Mouse (Mus musculus) neural tube, embryonic 13.5 days (tissue): ENCODE data around the gene Mak. TPM values are rescaled to one million over a fixed set of nuclear protein-coding genes. Genes with fewer than 3 reads are reported as not detected.
"Not testable (repeated sequence)": the region's sequence is repeated elsewhere in the genome, so short reads cannot be mapped to it uniquely, and the experiment has no call there.

Source experiments
- ATAC-seq: fragments of 200-750 bp; cut with Nextera tagmentation; 2 replicates; pipeline ENCODE4 v1.8.0; 2017; ENCODE audit warnings: low read depth, mild to moderate bottlenecking, moderate TSS enrichment, moderate library complexity
- H3K27ac ChIP-seq: fragments of 300-500 bp; sonication (generic); replicated peaks from 2 replicates; pipeline ENCODE4 v1.5.1; 2015; ENCODE audit warnings: moderate library complexity, mild to moderate bottlenecking, inconsistent platforms
- H3K27me3 ChIP-seq: fragments of 300-500 bp; sonication (generic); 2 replicates; pipeline ENCODE4 v1.6.1; 2015; ENCODE audit warnings: mild to moderate bottlenecking, inconsistent platforms
- H3K36me3 ChIP-seq: fragments of 300-500 bp; sonication (generic); 2 replicates; pipeline ENCODE4 v1.6.1; 2015; ENCODE audit warnings: mild to moderate bottlenecking, inconsistent platforms
- H3K4me1 ChIP-seq: fragments of 300-500 bp; sonication (generic); replicated peaks from 2 replicates; pipeline ENCODE4 v1.6.1; 2015; ENCODE audit warnings: inconsistent platforms
- H3K4me2 ChIP-seq: fragments of 300-500 bp; sonication (generic); 2 replicates; pipeline ENCODE4 v1.6.1; 2015; ENCODE audit warnings: inconsistent platforms, mild to moderate bottlenecking, moderate library complexity
- H3K4me3 ChIP-seq: fragments of 300-500 bp; sonication (generic); 2 replicates; pipeline ENCODE4 v1.5.1; 2015; ENCODE audit warnings: mild to moderate bottlenecking, inconsistent platforms
- H3K9ac ChIP-seq: fragments of 300-500 bp; sonication (generic); 2 replicates; pipeline ENCODE4 v1.6.1; 2015; ENCODE audit warnings: moderate library complexity, mild to moderate bottlenecking, inconsistent platforms
- H3K9me3 ChIP-seq: fragments of 300-500 bp; sonication (generic); 2 replicates; pipeline ENCODE4 v1.6.1; 2016; ENCODE audit warnings: inconsistent platforms
- WGBS: fragments of 180-500 bp; shearing (Covaris S2); methylation state at CpG from one replicate; pipeline ENCODE4 v1.1.7; 2015; 5-methylcytosine and 5-hydroxymethylcytosine counted together
- polyA plus RNA-seq: library from polyadenylated mRNA; unstranded; fragments of >200 nt; fragmentation: Nextera tagmentation; extraction: Ambion mirVana; gene quantifications from 2 replicates; pipeline ENCODE4 v1.2.1, GENCODE M21; 2015

Gene Mak
- polyA plus RNA-seq, 1 experiment from 2014 or later = 0.25 TPM

DNA sequence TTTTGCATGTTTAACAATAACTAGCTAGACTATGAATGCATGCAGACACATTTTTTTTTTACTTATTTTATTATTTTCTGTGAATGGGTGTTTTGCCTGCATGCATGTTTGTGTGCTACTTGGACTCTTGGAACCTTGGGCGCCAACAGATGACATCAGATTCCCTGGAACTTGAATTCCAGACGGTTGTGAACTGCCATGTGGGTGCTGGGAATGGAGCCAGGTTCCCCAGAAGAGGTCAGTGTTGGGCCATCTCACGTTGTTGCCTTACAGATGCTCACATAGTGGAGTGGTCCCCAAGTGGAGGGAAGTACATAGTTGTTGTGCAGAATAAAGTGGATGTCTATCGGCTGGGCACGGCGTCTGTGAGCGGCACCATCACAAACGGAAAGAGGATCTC is 70.6 kb downstream of the Mak start:
- H3K9ac ChIP-seq = no peak overlapping the region
- H3K9me3 ChIP-seq = no peaks in the 10 kb centered on the region
- H3K27ac ChIP-seq = no peak overlapping the region
- H3K36me3 ChIP-seq = peaks cover 92% of the 10 kb centered on the region
- H3K4me3 ChIP-seq = no peak overlapping the region
- WGBS = 86% methylated on average over 8 of the region's 8 CpGs
- H3K4me1 ChIP-seq = no peaks in the 10 kb centered on the region
- H3K27me3 ChIP-seq = no peaks in the 10 kb centered on the region
- H3K4me2 ChIP-seq = no peak overlapping the region
- no peak for ATAC-seq

DNA sequence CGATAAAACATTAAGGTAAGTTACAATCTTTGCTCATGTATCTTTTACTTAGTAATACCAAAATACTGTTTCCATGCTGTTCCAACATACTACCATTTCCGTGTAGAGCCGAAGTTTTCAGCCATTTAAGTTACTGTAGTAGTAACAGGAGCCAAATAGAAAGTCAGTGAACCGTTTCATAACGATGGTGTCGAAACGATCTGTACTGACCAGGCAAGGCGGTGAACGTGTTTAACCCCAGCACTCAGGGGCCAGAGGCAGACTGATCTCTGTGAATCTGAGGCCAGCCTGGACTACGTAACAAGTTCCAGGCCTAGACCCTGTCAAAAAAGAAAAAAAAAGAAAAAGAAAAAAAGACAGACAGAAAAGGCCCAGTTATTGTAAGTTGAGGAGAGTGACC is 71.2 kb downstream of the Mak start:
- H3K27ac ChIP-seq = no peak overlapping the region
- no peak overlapping the region for H3K9ac ChIP-seq
- no peaks in the 10 kb centered on the region for H3K9me3 ChIP-seq
- 0 out of 2 replicates have a peak, but pooled peaks cover 3% of the 10 kb centered on the region for H3K4me1 ChIP-seq
- no peak for ATAC-seq
- H3K36me3 ChIP-seq = peaks cover 87% of the 10 kb centered on the region
- 94% methylated on average over 10 of the region's 10 CpGs for WGBS
- H3K4me2 ChIP-seq = no peak overlapping the region
- H3K4me3 ChIP-seq = no peak overlapping the region
- H3K27me3 ChIP-seq = no peaks in the 10 kb centered on the region

DNA sequence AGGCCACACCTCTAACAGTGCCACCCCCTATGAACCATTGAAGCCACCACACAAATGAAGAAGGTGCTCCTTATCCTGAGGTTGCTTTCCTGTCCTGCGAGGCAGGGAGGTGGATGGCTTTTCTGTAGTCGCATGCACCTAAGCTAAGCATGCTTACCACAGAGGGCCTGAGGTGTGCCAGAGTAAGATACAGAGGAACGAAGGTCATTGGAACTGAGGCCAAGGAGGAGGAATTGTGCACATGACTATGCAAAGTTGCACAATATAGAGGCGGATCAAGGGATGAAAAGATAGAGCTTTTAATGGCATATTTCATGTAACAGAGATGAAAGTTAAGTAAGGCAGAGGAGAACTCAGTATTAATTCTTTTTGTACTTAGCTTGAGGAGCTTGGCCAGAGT is 73.3 kb downstream of the Mak start:
- Histone ChIP-seq H3K27me3 (no peaks in the 10 kb centered on the region), H3K9ac (no peak overlapping the region), H3K36me3 (peaks cover 68% of the 10 kb centered on the region), H3K27ac (no peak overlapping the region), H3K4me2 (no peak overlapping the region), H3K4me1 (peaks cover 19% of the 10 kb centered on the region), H3K9me3 (no peaks in the 10 kb centered on the region), H3K4me3 (no peak overlapping the region)
- ATAC-seq = no peak
- WGBS = 95% methylated on average over 4 of the region's 4 CpGs

DNA sequence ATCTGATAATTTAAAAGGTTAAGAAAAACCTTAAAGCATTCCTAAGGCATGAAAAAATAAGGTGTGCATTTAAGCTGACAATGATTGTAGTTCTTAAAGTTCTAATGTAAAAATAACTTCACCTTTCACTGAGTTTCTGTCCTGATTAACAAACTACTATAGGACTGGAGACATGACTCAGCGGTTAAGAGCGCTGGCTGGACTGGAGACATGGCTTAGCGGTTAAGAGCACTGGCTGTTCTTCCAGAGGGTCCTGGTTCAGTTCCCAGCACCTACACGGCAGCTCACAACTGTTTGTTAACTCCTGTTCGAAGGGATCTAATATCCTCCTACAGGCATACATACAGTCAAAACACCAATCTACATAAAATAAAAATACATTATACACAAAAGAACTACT is 77.5 kb downstream of the Mak start:
- no peak for ATAC-seq
- WGBS = 86% methylated on average over 5 of the region's 5 CpGs

DNA sequence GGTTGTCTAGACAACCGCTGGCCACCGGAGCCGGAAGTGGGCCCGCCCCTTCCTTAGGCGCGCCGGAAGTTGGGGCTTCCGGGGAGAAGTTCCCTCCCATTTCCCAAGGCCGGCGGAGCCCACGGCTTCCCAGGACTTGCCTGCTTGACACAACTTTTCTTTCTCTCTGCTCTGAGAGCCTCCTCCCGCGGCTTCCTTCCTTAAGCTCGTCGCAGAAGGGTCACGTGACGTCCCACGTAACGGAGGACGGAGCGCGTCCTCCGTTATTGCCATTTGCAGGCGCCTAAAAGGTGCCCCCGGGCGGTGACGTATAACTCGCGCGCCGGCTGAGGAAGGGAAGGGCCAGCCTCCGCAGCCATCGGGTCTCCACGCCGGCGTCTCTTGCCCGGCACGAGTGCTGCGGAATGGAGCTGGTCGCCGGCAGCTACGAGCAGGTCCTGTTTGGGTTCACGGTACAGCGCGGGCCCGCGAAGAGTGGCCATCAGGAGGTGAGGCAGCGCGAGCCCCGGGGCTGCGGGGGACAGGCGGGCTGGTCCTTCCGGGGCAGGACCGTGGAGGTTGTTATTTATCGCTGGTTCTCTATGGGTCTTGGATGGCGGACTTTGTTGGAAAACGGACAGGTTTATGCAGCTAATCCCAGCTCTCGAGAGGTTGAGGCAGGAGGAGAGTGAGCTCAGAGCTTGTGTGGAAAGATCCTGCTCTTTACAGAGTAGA is 78.4 kb downstream of the Mak start, which contains the start of gene Pak1ip1:
Gene Pak1ip1, plus strand, starts transcription at position 98 of the 714 bp plus-strand sequence.
- peak within 1 kb of the TSS; percentile 98 for H3K27ac ChIP-seq

More for the DNA sequence above, 77.5 kb downstream of the Mak start:
- Histone ChIP-seq H3K27ac (no peak overlapping the region), H3K27me3 (no peaks in the 10 kb centered on the region), H3K36me3 (peaks cover 25% of the 10 kb centered on the region), H3K9me3 (no peaks in the 10 kb centered on the region), H3K9ac (no peak overlapping the region), H3K4me3 (peak overlapping the region; percentile 93), H3K4me1 (peaks cover 30% of the 10 kb centered on the region), H3K4me2 (peak overlapping the region; percentile 93)

DNA sequence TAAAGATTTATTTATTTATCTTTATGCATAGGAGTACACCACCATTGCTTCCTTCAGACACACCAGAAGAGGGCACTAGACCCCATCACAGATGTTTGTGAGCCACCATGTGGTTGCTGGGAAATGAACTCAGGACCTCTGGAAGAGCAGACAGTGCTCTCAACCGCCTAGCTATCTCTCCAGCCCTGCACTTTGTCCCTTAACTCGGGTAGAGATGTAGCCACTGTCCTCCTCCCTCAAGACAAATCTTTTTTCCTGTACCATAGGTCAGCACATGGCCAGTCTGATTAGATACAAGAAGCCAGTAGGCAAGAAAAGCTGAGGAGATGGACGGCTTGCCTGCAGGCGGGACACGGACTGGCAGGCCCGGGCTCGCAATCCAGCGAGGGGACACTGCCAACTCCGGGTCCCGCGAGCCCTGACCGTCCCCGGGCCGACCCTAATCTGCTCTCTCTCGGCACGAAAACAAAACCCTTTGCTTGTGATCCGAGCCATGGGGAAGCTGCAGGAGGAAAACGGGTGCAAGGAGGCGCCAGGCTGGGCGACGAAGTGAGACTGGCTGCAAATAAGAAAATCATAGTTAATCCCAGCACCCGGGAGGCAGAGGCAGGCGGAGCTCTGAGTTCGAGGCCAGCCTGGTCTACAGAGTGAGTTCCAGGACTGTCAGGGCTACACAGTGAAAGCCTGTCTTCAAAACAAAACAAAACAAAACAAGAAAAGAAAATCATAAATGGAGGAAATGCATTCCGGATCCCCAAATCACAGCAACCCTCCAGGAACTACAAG is 79.2 kb downstream of the Mak start:
- H3K4me1 ChIP-seq = peaks cover 30% of the 10 kb centered on the region
- H3K9ac ChIP-seq = peak overlapping the region; percentile 92
- 1% methylated on average over 25 of the region's 25 CpGs for WGBS
- peak; percentile 57 for ATAC-seq
- H3K4me2 ChIP-seq = peak overlapping the region; percentile 93
- H3K27ac ChIP-seq = peak overlapping the region; percentile 98
- no peaks in the 10 kb centered on the region for H3K27me3 ChIP-seq
- H3K36me3 ChIP-seq = peaks cover 9% of the 10 kb centered on the region
- H3K4me3 ChIP-seq = peak overlapping the region; percentile 93
- no peaks in the 10 kb centered on the region for H3K9me3 ChIP-seq

More for the DNA sequence above, 78.4 kb downstream of the Mak start, which contains the start of gene Pak1ip1:
- under 1% methylated on average over 58 of the region's 58 CpGs for WGBS
- H3K9me3 ChIP-seq = no peaks in the 10 kb centered on the region
- H3K9ac ChIP-seq = peak within 1 kb of the TSS; percentile 92
- H3K4me1 ChIP-seq = peaks cover 30% of the 10 kb centered on the region
- H3K27me3 ChIP-seq = no peaks in the 10 kb centered on the region
- H3K36me3 ChIP-seq = peaks cover 16% of the 10 kb centered on the region
- peak; percentile 97 for ATAC-seq
- peak within 1 kb of the TSS; percentile 93 for H3K4me2 ChIP-seq
- peak within 1 kb of the TSS; percentile 93 for H3K4me3 ChIP-seq

DNA sequence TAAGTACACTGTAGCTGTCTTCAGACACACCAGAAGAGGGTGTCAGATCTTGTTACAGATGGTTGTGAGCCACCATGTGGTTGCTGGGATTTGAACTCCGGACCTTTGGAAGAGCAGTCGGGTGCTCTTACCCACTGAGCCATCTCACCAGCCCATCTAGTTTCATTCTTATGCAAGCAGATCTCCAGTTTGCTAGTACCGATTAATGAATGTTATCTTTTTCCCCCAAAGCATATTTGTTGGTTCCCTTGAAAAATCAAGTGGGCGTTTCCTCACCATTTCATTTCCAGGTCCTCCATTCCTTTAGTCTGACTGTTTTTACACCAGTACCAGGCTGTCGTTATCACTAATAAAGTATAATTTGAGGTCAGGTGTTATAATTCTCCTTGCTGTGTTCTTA is 81.0 kb downstream of the Mak start:
- H3K4me2 ChIP-seq, H3K9ac ChIP-seq, H3K27me3 ChIP-seq, H3K9me3 ChIP-seq, H3K27ac ChIP-seq, H3K4me3 ChIP-seq, ATAC-seq, H3K36me3 ChIP-seq: not testable (repeated sequence)
- WGBS = 90% methylated on average over 5 of the region's 5 CpGs
- H3K4me1 ChIP-seq = peaks cover 38% of the 10 kb centered on the region

DNA sequence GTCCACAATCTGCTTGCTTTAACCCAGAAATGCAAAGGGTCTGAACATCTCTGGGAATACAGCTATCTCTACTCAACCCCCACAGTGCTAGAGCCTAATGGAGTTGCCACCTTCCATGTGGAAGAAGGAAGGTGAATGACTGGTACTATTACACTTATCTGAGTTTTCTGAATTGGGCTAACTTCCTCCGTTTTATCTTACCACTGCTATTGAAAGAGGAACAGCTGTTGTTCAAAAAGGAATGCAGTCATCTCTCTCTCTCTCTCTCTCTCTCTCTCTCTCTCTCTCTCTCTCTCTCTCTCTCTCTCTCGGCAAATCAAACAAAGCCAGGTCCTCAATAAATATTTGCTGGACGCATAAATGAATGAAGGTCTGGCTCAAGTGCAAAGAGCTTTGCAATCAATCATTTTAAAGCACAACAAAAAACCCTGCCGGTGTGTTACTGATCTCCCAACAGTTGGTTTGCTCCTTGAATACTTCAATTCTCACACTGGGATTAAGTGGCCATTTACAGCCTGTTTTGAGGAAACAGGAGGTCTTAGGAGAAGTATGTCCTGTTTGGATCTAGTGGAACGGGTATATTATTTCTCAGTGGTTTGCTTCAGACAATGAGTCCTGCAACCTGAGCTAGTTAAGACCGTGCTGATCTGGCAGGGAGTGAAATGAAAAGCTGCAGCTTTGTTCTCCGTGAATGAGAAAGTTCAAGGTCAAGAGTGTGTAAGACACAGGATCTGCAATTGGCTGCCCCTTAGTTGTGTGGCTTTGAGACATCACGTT is 84.8 kb downstream of the Mak start:
- Histone ChIP-seq H3K9me3 (no peaks in the 10 kb centered on the region), H3K27me3 (no peaks in the 10 kb centered on the region), H3K9ac (no peak overlapping the region), H3K4me1 (peaks cover 11% of the 10 kb centered on the region), H3K4me3 (no peak overlapping the region), H3K36me3 (no peaks in the 10 kb centered on the region), H3K27ac (no peak overlapping the region), H3K4me2 (no peak overlapping the region)
- ATAC-seq = no peak
- 8% methylated on average over 8 of the region's 8 CpGs for WGBS

DNA sequence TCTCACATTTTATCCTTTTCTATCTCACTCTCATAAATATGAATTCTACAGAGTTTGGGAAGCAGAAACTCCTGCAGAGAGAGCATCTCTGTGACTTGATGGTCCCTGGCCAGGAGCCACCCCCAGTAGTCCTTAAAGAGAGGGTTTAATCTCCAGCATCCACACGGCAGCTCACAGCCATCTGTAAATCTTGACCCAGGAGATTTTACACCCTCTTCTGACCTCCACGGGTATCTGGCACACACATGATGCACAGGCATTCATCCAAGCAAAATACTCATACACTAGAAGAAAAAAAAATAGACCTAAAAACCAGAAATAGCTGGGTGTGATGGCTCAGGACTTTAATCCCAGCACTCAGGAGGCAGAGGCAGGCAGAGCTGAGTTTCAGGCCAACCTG is 91.1 kb downstream of the Mak start:
- no peak for ATAC-seq
- H3K27me3 ChIP-seq = no peaks in the 10 kb centered on the region
- 76% methylated on average over 2 of the region's 2 CpGs for WGBS

DNA sequence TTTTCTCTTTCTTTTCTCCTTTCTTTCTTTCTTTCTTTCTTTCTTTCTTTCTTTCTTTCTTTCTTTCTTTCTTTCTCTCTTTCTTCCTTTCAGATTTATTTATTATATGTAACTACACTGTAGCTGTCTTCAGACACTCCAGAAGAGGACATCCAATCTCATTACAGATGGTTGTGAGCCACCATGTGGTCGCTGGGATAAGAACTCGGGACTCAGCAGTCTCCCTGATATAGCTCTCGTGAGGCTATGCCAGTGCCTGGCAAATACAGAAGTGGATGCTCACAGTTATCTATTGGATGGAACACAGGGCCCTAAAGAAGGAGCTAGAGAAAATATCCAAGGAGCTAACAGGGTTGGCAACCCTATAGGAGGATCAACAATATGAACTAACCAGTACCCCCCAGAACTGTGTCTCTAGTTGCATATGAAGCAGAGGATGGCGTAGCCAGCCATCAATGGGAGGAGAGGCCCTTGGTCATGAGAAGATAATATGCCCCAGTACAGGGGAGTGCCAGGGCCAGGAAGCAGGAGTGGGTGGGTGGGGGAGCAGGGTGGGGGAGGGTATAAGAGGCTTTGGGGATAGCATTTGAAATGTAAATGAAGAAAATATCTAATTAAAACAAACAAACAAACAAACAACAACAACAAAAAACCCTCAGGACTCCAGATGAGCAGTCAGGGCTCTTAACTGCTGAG is 91.8 kb downstream of the Mak start:
- H3K4me2 ChIP-seq, ATAC-seq: not testable (repeated sequence)
- 63% methylated on average over 4 of the region's 4 CpGs for WGBS

More for the DNA sequence above, 91.1 kb downstream of the Mak start:
- Histone ChIP-seq H3K9ac (no peak overlapping the region), H3K4me1 (no peaks in the 10 kb centered on the region), H3K4me3 (no peak overlapping the region), H3K9me3 (no peaks in the 10 kb centered on the region), H3K4me2 (no peak overlapping the region), H3K27ac (no peak overlapping the region), H3K36me3 (no peaks in the 10 kb centered on the region)

DNA sequence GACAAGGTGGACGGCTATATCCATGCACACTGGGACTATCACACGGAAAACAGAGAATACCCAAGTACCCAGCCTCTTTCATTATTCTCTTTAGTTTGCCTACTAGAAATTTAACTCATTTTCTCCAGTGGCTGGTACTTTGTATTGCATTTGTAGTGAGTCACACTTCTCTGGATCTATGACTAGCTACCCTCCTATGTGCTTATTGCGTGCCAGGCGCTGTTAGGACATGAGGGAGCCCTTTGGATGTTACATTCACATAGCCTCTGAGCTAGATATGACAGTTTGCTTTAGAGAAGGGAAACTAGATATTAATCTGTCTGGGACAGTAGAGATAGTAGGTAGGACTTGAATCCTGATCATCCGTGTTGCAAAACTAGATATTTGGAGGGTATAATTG is 93.4 kb downstream of the Mak start:
- H3K27ac ChIP-seq = no peak overlapping the region
- H3K4me2 ChIP-seq = no peak overlapping the region
- no peak for ATAC-seq
- no peaks in the 10 kb centered on the region for H3K4me1 ChIP-seq
- no peak overlapping the region for H3K9ac ChIP-seq
- H3K4me3 ChIP-seq = no peak overlapping the region
- H3K27me3 ChIP-seq = no peaks in the 10 kb centered on the region
- no peaks in the 10 kb centered on the region for H3K9me3 ChIP-seq
- no peaks in the 10 kb centered on the region for H3K36me3 ChIP-seq
- 91% methylated on average over 5 of the region's 5 CpGs for WGBS

More for the DNA sequence above, 91.8 kb downstream of the Mak start:
- H3K9me3 ChIP-seq, H3K4me3 ChIP-seq, H3K27me3 ChIP-seq, H3K4me1 ChIP-seq, H3K9ac ChIP-seq, H3K36me3 ChIP-seq, H3K27ac ChIP-seq: not testable (repeated sequence)
